Mouse (Mus musculus): ENCODE measurements around the gene Zbtb44. TPM values are rescaled to one million over a fixed set of nuclear protein-coding genes. Genes with fewer than 3 reads are reported as not detected.

Zbtb44 gene
- polyA plus RNA-seq (2014; fragmentation: Illumina TruSeq; extraction: RNeasy Lipid Tissue Mini Kit (QIAGEN cat#74804); ENCODE audit: low read depth, low replicate concordance), result 28.6 TPM

DNA sequence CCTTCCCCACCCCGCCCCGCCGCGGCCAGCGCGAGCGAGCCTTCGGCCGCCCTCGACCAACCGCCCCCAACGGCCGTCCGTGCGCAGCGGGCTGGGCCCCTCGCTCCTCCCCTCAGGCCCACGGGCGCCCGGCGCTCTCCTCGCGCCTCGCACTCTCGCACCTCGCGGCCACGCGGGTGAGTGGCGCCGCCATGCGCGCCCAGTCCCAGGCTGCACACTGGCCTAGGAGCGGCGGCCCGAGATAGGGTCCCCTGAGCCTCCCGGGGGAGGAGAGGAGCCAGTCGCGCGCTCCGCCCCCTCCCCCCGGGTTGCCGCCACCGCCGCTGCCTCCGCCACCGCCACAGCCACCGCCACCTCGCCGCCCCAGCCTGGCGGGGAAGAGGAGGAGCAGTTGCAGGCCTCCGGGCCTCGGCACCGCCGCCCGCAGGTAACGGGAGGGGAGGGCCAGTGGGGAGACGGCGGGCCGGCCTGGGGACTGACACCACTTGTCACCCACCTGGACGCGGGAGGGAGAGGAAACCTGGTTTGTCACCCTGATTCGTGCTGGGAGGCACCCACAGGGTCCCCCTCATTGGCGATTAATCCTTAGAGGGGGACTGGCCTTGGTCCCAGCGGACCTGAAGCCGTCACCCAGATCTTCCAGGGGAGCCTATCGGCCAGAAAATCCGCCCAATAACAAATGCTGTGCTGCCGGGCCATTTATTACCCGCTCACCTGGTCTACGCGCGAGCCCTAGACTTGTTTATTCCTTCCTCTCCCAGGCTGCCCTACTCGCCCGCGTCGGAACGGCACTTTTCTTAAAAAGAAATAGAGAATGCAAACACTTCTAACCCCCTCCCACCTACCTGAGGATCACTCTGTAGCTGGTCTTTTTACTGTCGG, at the start of gene Zbtb44:
Gene Zbtb44 (plus strand): TSS at position 113 of the 882 bp plus-strand sequence.

Other genes with a start within 250 kb of the Zbtb44 start
- 0.16 TPM for gene Adamts15, start 108.2 kb upstream of the Zbtb44 start, polyA plus RNA-seq (2014; fragmentation: Illumina TruSeq; extraction: RNeasy Lipid Tissue Mini Kit (QIAGEN cat#74804); ENCODE audit: low read depth, low replicate concordance)
- gene Adamts8, start 88.1 kb upstream of the Zbtb44 start, polyA plus RNA-seq (2014; fragmentation: Illumina TruSeq; extraction: RNeasy Lipid Tissue Mini Kit (QIAGEN cat#74804); ENCODE audit: low read depth, low replicate concordance), result not detected
- gene St14, start 101.2 kb downstream of the Zbtb44 start, polyA plus RNA-seq (2014; fragmentation: Illumina TruSeq; extraction: RNeasy Lipid Tissue Mini Kit (QIAGEN cat#74804); ENCODE audit: low read depth, low replicate concordance), result not detected
- gene Aplp2, start 181.2 kb downstream of the Zbtb44 start, polyA plus RNA-seq (2014; fragmentation: Illumina TruSeq; extraction: RNeasy Lipid Tissue Mini Kit (QIAGEN cat#74804); ENCODE audit: low read depth, low replicate concordance), result 263 TPM
- gene Prdm10, start 249.9 kb downstream of the Zbtb44 start, polyA plus RNA-seq (2014; fragmentation: Illumina TruSeq; extraction: RNeasy Lipid Tissue Mini Kit (QIAGEN cat#74804); ENCODE audit: low read depth, low replicate concordance), result 5.6 TPM